Mouse (Mus musculus) midbrain, embryonic 10.5 days (tissue): ENCODE data around the gene Pcsk2. TPM values are rescaled to one million over a fixed set of nuclear protein-coding genes. Genes with fewer than 3 reads are reported as not detected.

Experiments
- DNase-seq: peaks from one replicate; pipeline ENCODE4 v3.0.0-alpha.2; 2017; ENCODE audit warnings: low spot score
- H3K27ac ChIP-seq: fragments of 300-500 bp; sonication (generic); replicated peaks from 2 replicates; pipeline ENCODE4 v1.5.1; 2016; ENCODE audit warnings: mild to moderate bottlenecking
- H3K27me3 ChIP-seq: fragments of 300-500 bp; sonication (generic); 2 replicates; pipeline ENCODE4 v1.6.1; 2016; ENCODE audit warnings: low read depth, mild to moderate bottlenecking; ENCODE audit not compliant: poor library complexity, severe bottlenecking
- H3K36me3 ChIP-seq: fragments of 300-500 bp; sonication (generic); 2 replicates; pipeline ENCODE4 v1.6.1; 2016; ENCODE audit warnings: mild to moderate bottlenecking, moderate library complexity
- H3K4me1 ChIP-seq: fragments of 300-500 bp; sonication (generic); 2 replicates; pipeline ENCODE4 v1.6.1; 2016
- H3K4me3 ChIP-seq: fragments of 300-500 bp; sonication (generic); 2 replicates; pipeline ENCODE4 v1.5.1; 2016; ENCODE audit warnings: mild to moderate bottlenecking, moderate library complexity
- H3K9me3 ChIP-seq: fragments of 300-500 bp; sonication (generic); replicated peaks from 2 replicates; pipeline ENCODE4 v1.6.1; 2016; ENCODE audit warnings: mild to moderate bottlenecking
- whole genome bisulfite sequencing: fragments of 180-500 bp; shearing (Covaris S2); methylation state at CpG from one replicate; pipeline ENCODE4 v1.1.7; 2016; 5-methylcytosine and 5-hydroxymethylcytosine counted together
- polyA plus RNA-seq: library from polyadenylated mRNA; unstranded; fragments of >200 nt; fragmentation: Nextera tagmentation; extraction: Ambion mirVana; gene quantifications from 2 replicates; pipeline ENCODE4 v1.2.1, GENCODE M21; 2016

The Pcsk2 gene
- 2.9 and 4.9 TPM in 2 replicates for polyA plus RNA-seq

- Histone ChIP-seq H3K4me1 (peaks cover 26% of the 10 kb centered on the region), H3K9me3 (no peaks in the 10 kb centered on the region), H3K36me3 (no peaks in the 10 kb centered on the region), H3K4me3 (peak within 1 kb of the TSS; percentile 60), H3K27ac (peak within 1 kb of the TSS; percentile 87), H3K27me3 (peaks cover 48% of the 10 kb centered on the region)
- 1% methylated on average over 32 of the region's 51 CpGs for WGBS
- peak; percentile 81 for DNase-seq
These were observed at the start of gene Pcsk2 for GRCm38 (mm10) chr2:143545758-143546246. Gene Pcsk2 (plus strand): TSS chr2:143546156.

DNA sequence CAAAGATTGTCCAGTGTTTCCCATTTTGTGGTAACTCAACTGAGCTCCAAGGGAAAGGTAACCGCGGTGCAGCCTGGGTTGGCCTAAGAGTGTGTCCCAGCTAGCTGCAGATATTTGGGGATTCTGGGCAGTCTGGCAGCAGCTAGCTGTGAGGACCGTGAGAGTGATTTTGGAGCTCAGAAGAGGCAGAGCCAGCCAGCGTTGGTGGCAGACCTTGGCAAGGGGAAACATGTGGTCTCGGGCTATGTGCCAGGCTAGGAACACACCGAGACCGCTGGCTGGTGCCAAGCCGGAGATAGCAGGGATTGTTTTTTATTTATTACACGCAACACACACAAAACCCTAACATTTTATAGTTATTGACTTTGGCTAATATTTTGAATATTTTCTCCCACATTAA, 45.1 kb upstream of the Pcsk2 start:
- Histone ChIP-seq H3K4me1 (peaks cover 11% of the 10 kb centered on the region; the same call in 1 of the 2 replicates), H3K36me3 (no peaks in the 10 kb centered on the region), H3K9me3 (no peaks in the 10 kb centered on the region), H3K4me3 (no peak overlapping the region), H3K27ac (no peak overlapping the region), H3K27me3 (no peaks in the 10 kb centered on the region)
- 95% methylated on average over 9 of the region's 9 CpGs for WGBS
- DNase-seq, result no peak

GRCm38 (mm10) chr2:143501760-143502159, 44.2 kb upstream of the Pcsk2 start:
- no peak for DNase-seq
- 65% methylated on average over 5 of the region's 5 CpGs for WGBS
- H3K36me3 ChIP-seq, result no peaks in the 10 kb centered on the region
- H3K4me1 ChIP-seq, result peaks cover 11% of the 10 kb centered on the region; the same call in 1 of the 2 replicates
- no peak overlapping the region for H3K4me3 ChIP-seq
- no peaks in the 10 kb centered on the region for H3K27me3 ChIP-seq
- H3K9me3 ChIP-seq, result no peaks in the 10 kb centered on the region
- no peak overlapping the region for H3K27ac ChIP-seq

GRCm38 (mm10) chr2:143502203-143502602, 43.8 kb upstream of the Pcsk2 start:
- no peak for DNase-seq
- peaks cover 11% of the 10 kb centered on the region; the same call in 1 of the 2 replicates for H3K4me1 ChIP-seq
- H3K4me3 ChIP-seq, result no peak overlapping the region
- no peak overlapping the region for H3K27ac ChIP-seq
- H3K27me3 ChIP-seq, result no peaks in the 10 kb centered on the region
- 80% methylated on average over 3 of the region's 3 CpGs for WGBS
- no peaks in the 10 kb centered on the region for H3K36me3 ChIP-seq
- H3K9me3 ChIP-seq, result no peaks in the 10 kb centered on the region

GRCm38 (mm10) chr2:143536485-143536884, 9.5 kb upstream of the Pcsk2 start:
- no peaks in the 10 kb centered on the region for H3K9me3 ChIP-seq

DNA sequence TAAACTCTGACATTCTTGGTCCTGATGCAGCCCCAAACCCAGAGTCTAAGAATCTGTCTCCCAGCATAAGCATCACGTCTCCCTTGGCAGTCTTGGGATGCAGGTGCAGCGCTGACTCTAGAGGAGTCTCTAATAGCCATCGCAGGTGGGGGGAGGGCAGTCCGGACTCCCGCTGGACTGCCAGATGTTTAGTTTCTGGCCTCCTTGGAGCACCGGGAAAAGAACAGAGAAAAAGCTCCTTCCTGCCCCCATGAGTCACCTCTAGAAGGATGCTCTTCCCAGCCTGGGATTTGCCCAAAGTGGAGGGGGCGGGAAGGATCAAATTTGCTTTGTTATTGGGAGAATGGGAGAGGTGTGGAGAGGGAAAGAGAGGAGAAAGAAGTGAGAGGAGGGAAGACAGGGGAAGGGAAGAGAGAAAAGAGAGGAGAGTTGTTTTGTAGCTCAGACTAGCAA, 631 bp upstream of the Pcsk2 start:
- H3K4me3 ChIP-seq, result peak overlapping the region; percentile 60
- DNase-seq, result no peak
- H3K27ac ChIP-seq, result peak overlapping the region; percentile 87
- H3K9me3 ChIP-seq, result no peaks in the 10 kb centered on the region
- WGBS, result under 1% methylated on average over 7 of the region's 7 CpGs
- peaks cover 26% of the 10 kb centered on the region for H3K4me1 ChIP-seq
- peaks cover 48% of the 10 kb centered on the region for H3K27me3 ChIP-seq
- no peaks in the 10 kb centered on the region for H3K36me3 ChIP-seq

More at GRCm38 (mm10) chr2:143536485-143536884, 9.5 kb upstream of the Pcsk2 start:
- DNase-seq, result peak; percentile 48
- Histone ChIP-seq H3K4me1 (no peaks in the 10 kb centered on the region), H3K36me3 (no peaks in the 10 kb centered on the region), H3K27me3 (no peaks in the 10 kb centered on the region), H3K27ac (no peak overlapping the region), H3K4me3 (no peak overlapping the region)
- WGBS, result 15% methylated on average over 3 of the region's 3 CpGs

- H3K27ac ChIP-seq, result peak overlapping the region; percentile 87; the same call in 1 of the 2 replicates
- H3K27me3 ChIP-seq, result peaks cover 48% of the 10 kb centered on the region
These were observed 656 bp downstream of the Pcsk2 start for GRCm38 (mm10) chr2:143546412-143547211.

DNA sequence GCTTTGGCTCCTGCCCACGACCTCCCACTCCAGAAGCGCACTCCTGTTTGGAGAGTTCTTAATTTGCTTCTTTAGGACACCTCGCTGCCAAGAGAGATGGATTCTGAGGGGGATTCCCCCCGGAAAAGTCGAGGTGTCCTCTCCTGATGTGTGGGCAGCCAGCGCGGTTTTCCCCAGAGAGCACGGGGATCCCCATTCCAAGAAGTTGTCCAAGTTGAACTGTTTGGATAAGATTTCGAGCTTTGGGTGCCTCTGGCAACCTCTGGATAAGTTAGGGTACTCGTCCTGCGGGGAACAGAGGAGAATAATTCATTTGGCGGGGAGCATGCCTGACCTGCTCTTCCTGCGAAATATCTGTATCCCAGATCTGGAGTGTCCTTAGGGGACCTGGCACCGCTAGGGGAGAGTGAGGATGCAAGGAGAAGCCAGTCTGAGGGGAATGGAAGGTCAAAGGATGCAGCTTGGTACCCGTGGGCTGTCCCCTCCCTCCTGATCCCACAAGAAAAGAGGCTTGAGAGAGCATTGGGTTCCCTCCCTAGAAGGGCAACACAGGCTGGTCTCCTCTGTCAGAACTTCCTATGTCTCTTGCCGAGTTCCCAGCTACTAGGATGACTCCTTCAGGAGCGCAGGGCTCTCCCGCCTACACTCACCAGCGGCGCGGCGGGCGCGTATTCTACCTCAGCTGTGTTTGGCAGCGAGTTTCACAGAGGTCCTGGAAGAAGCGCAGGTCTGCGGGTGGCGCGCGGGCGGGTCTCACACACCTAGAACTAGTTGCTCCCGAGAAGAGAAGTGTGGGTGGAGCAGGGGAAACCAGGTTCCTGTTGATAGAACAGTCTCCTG, 1.5 kb downstream of the Pcsk2 start:
- peak; percentile 36 for DNase-seq

More at GRCm38 (mm10) chr2:143546412-143547211, 656 bp downstream of the Pcsk2 start:
- no peaks in the 10 kb centered on the region for H3K9me3 ChIP-seq
- H3K36me3 ChIP-seq, result no peaks in the 10 kb centered on the region
- WGBS, result 1% methylated on average over 33 of the region's 33 CpGs
- H3K4me1 ChIP-seq, result peaks cover 26% of the 10 kb centered on the region
- DNase-seq, result peak; percentile 64
- peak overlapping the region; percentile 60 for H3K4me3 ChIP-seq

GRCm38 (mm10) chr2:143560384-143560783, 14.4 kb downstream of the Pcsk2 start:
- Histone ChIP-seq H3K36me3 (no peaks in the 10 kb centered on the region), H3K27me3 (no peaks in the 10 kb centered on the region), H3K9me3 (no peaks in the 10 kb centered on the region), H3K27ac (no peak overlapping the region), H3K4me1 (no peaks in the 10 kb centered on the region), H3K4me3 (no peak overlapping the region)
- DNase-seq, result no peak
- 84% methylated on average over 4 of the region's 4 CpGs for WGBS

More for the DNA sequence above, 1.5 kb downstream of the Pcsk2 start:
- peaks cover 48% of the 10 kb centered on the region for H3K27me3 ChIP-seq
- no peaks in the 10 kb centered on the region for H3K9me3 ChIP-seq
- H3K4me1 ChIP-seq, result peaks cover 26% of the 10 kb centered on the region
- under 1% methylated on average over 32 of the region's 32 CpGs for WGBS
- H3K27ac ChIP-seq, result no peak overlapping the region
- H3K36me3 ChIP-seq, result no peaks in the 10 kb centered on the region
- peak overlapping the region; percentile 60 for H3K4me3 ChIP-seq

DNA sequence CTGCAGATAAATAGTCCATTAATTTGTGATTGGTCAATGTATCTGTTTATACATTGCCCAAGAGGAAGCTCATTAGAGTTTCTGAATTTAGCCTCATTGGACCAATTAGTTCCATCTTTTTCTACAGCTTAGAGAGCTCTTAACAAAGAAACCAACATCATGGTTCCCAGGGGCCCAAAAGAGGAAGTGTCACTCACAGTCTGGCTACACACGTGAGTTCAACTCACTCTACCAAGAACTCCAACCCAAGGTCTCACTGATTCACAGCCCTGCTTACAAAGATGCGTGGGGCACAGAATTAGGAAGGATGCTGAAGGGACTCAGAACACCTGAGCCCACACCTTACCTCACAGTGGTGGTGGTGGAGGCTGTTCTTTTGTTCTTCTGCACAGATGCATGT, 19.1 kb downstream of the Pcsk2 start:
- Histone ChIP-seq H3K9me3 (no peaks in the 10 kb centered on the region), H3K36me3 (no peaks in the 10 kb centered on the region), H3K4me1 (no peaks in the 10 kb centered on the region), H3K27me3 (no peaks in the 10 kb centered on the region), H3K27ac (no peak overlapping the region), H3K4me3 (no peak overlapping the region)
- no peak for DNase-seq
- WGBS, result 75% methylated on average over 2 of the region's 2 CpGs

GRCm38 (mm10) chr2:143565961-143566360, 20.0 kb downstream of the Pcsk2 start:
- no peaks in the 10 kb centered on the region for H3K9me3 ChIP-seq
- no peak overlapping the region for H3K27ac ChIP-seq
- H3K4me1 ChIP-seq, result no peaks in the 10 kb centered on the region
- H3K4me3 ChIP-seq, result no peak overlapping the region
- no peak for DNase-seq
- no peaks in the 10 kb centered on the region for H3K27me3 ChIP-seq
- 94% methylated on average over 6 of the region's 6 CpGs for WGBS
- H3K36me3 ChIP-seq, result no peaks in the 10 kb centered on the region

DNA sequence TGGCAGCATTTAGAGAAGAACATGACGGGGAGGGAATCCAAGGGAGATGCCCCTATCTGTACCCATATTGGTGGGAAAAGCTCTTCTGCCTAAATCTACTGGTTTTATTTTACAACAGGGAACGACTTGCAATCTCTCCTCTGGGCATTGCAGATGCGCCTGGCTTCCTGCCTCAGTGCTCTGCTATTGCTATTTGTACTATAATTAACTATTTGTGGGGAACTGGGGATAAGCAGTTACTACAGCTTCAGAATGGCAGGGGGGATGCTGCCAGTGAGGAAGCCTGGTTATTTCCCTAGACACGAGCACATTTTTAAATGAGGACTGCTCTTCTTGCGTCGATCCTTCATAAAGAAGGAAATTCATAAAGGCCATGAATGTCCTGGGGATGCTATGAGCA, 39.4 kb downstream of the Pcsk2 start:
- H3K36me3 ChIP-seq, result no peaks in the 10 kb centered on the region
- 90% methylated on average over 6 of the region's 6 CpGs for WGBS

More for the DNA sequence above, 39.4 kb downstream of the Pcsk2 start:
- no peaks in the 10 kb centered on the region for H3K4me1 ChIP-seq
- no peak overlapping the region for H3K4me3 ChIP-seq
- no peaks in the 10 kb centered on the region for H3K27me3 ChIP-seq
- H3K27ac ChIP-seq, result no peak overlapping the region
- no peaks in the 10 kb centered on the region for H3K9me3 ChIP-seq
- DNase-seq, result no peak
